Mouse (Mus musculus) thymus, postnatal 0 days (tissue): ENCODE measurements around the gene Hoxa4. TPM values are rescaled to one million over a fixed set of nuclear protein-coding genes. Genes with fewer than 3 reads are reported as not detected.
A peak's percentile ranks its signal among the peaks of the same experiment; 100 is the strongest.

Source experiments
- DNase-seq: peaks from one replicate; pipeline ENCODE4 v3.0.0-alpha.2; 2015; ENCODE audit warnings: low spot score
- polyA plus RNA-seq: library from polyadenylated mRNA; unstranded; fragments of >200 nt; fragmentation: Nextera tagmentation; extraction: Ambion mirVana; gene quantifications from 2 replicates; pipeline ENCODE4 v1.2.1, GENCODE M21; 2015

Hoxa4 gene
- polyA plus RNA-seq, 1 experiment from 2014 or later, result 0.27 TPM

DNA sequence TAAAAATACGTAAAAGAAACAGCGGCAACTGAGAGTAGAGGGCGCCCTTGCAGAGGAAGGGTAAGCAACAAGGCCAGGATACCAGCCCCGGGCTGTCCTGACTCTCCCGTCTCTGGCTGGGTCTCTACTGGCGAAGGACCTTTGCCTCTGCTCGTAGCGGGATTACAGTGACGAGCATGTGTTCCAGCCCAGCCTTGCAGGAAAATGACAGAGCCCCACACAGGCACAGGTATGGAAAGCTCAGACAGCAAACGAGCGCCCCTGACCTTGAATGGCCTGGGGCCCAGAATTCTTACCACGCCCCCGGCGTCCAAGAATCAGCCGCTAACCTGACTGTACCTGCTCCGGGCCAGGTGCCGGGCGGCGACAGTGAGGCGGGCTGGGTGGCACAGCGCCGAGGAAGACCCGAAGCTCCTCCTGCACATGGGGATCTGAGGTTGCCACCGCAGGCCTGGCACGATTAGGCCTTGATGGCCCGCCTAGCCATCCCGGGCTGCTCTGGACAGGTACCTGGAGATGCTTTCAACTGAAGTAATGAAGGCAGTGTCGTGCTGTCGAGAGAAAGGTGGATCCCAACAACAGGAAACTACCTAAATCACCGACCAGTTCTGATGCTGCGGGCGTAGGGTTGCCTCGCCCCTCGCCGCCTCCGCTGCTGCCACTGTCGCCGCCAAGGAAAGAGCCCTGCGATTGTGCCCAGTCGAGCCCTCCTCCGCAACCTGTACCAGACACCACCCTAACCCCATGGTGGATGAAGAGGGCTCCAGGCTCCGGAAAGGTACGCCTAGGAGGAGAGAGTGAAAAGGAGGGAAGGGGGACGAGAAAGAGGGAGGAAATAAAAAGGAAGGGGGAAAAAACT, 38.2 kb upstream of the Hoxa4 start:
- DNase-seq, result no peak

DNA sequence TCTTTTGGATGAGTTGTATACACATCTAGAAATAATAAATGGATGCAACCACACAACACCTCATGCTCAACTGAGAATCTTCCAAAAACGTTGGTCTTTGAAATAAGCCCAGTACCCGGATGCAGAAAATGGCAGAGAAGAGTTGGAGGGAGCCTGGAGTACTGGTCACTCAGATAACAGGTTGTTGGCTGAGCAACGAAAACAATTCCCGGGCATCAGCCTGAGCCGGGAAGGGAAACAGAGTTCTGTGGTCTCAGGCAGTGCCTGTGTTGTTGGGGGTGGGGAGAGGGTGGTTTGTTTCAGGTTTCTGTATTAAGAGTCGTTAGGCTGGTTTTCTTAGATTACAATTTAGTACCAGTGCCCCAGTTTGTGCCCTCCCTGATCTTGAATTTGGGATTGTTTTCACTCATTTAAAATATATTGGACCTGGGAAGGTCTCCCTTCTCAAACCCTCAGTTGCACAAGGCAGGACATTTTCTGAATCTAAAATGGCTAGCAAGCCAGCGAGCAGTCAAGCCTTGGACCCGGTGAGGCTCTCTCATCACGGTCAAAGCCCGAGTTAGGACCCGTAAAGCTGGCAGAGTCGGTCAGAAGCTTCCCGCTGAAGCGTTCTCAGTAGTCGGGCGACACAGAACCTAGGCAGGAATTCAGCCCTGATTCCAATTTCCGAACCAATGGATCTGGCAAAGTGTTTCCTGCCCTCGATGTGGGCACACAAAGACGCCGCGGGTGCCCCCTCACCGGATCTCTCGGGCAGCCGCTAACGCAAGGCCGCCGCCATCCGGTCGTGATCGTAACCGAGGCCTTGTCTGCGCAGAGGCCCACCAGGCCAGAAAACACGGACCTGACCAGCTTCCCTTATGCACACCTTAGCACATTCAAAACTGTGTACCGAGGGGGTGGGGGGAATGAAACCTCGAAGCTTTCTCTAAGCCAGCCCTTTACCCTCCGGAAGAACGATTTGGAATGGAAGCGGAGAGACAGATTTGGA, 37.2 kb upstream of the Hoxa4 start:
- DNase-seq, result no peak

DNA sequence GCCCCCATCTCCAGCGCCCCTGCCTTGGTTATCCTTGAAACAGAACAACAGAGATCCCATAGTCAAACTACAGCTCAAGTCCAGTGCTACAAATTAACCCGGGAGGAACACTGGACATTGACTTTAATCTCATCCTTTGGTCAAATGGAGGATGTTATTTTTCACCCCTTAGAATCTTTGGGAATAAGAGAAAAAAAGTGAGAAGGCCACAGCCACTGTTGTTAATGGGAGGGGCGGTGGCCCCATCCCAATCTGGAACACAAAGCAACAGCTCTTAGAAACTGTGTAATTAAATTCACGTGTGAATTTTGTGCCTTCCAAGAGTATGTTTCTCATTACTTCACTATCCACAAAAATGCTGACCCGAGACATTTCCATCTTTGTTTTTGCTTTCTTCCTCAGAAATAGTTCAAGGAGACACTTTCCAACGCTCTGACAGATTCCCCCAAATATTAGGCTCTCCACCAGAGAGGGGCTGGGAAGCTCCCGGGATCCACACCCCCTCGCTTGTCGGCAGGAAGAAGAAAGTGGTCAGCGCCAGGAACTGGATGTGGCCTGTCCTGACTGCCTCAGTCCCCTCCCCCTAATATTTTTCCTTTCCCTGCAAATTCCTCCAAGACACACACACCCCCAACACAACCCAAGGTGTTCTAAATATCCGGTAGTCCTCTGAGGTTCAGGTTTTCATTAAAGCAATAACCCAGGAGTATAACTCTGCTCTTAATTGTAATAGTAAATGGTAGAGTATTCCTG, 36.1 kb upstream of the Hoxa4 start:
- DNase-seq, result no peak

DNA sequence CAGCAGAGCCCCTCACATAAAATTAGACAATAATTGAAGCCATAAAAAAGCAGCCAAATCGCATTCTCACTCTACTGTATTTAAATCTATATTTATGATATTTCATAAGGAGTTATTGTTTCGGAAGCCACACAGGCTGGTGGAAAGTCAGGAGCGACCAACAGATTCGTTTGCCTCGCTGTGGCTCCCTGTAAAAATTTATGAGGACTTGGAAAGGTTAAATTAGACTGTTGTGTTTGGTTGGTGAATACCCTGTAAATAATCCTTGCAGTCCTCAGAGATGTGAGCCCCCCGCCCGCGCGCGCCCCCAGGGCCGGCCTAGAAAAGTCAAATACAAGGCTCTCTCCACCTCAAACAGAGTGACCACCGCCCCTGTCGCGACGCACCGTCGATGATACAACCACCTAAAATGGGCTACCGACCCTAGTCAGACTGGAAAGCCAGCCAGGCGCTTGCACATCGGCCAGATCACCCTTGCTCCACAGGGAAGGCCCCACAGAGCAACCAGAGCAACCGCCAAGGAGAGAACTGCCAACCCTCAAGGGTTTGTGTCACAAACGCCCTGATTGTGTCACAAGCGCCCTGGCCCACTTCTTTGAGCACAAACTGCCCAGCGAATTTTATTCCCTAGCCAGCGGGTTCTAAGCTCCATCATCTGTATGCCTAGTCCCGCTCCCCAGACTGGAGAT, 35.2 kb upstream of the Hoxa4 start:
- DNase-seq, result no peak

DNA sequence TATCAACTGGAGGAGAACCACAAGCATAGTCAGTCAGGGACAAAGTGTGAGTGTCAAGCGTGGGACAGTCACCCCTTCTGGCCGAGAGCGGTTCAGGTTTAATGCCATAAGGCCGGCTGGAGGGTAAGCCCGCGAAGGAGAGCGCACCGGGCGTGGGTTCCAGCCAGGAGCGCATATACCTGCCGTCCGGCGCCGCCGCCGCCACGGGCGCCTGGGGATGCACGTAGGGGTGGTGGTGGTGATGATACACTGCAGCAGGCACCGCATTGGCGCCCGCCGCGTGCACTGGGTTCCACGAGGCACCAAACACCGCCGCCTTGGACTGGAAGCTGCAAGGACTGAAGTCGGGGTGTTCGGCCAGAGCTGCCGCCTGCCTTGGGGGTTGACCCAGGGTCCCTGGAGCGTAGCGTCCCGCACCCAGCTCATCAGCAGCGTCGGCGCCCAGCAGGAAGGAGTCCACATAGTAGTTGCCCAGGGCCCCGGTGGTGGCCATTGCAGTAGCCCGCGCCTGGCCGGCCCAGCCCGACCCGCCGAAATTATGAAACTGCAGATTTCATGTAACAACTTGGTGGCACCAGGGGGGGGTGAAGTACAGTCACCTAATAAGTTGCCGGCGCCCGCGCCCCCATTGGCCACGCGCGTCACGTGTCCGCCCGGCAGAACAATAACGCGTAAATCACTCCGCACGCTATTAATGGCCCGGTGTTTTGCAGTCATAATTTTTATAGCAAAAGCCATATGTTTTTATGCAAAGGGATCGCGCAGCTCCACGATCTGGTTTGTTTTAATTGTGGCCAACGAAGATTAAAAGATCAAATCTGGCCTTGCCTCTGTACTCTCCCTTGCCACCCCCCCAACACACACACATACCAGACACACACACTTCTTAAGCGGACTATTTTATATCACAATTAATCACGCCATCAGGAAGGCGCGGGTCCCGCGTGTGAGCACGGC, 34.3 kb upstream of the Hoxa4 start:
- no peak for DNase-seq

DNA sequence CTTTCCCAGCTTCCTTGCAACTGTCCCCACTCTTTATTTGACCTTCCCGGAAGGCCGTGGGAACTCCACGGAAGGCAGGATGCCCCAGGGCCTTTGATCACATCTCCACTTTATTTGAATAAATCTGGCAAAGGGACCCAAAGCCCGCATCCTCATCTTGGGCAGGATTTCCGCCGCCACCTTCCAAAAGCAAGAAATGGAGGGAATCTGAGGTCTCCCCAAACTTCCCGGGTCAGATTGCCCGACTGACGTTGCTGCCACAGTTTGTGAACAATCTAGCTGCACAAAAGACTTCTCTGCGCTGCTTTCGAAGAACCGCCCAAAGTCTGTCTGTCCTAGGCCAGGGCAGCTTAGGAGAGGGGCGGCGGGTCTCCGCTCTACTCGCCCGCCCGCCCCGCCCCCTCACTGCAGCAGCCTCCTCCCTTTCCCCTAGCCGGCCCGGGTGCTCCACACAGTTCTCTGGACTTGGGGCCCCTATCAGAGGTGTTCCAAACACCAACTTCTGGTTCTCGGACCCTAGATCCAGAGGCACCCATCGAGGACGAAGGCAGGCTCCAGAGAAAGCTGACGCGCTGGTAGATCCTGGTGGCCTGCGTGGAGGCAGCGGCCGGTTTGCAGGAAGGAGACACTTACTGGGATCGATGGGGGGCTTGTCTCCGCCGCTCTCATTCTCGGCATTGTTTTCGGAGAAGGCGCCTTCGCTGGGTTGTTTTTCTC, 33.5 kb upstream of the Hoxa4 start:
- DNase-seq, result no peak

DNA sequence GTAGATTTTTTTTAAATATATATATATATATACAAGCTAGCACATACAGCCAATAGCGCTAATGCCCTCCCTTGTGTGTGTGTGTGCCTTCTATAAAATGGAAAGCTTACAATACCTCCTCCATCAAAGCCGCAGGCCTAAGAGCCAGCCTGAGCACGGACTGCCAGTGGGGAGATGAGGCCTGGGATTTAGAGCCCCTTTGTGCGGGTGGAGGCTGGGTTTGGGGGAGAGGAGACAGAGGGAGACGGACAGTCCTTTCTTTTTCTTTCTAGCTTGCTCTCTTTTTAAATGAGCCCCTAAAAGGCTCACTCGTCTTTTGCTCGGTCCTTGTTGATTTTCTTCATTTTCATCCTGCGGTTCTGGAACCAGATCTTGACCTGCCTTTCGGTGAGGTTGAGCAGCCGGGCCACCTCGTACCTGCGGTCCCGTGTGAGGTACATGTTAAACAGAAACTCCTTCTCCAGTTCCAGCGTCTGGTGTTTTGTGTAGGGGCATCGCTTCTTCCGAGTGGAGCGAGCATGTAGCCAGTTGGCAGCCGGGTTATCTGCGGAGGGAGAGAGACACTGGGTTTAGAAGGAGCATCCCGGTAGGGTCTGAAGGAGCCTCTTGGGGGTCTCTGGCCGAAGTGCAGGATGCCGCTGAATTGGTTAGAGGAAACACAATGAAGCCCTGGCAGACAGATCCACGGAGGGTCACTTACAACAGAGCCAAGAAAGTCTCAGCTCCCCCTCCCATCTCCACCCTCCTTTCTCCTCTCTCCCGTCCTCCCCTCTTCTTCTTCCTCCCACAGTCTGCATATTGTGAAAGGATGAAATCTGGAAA, 32.6 kb upstream of the Hoxa4 start:
- DNase-seq, result no peak

DNA sequence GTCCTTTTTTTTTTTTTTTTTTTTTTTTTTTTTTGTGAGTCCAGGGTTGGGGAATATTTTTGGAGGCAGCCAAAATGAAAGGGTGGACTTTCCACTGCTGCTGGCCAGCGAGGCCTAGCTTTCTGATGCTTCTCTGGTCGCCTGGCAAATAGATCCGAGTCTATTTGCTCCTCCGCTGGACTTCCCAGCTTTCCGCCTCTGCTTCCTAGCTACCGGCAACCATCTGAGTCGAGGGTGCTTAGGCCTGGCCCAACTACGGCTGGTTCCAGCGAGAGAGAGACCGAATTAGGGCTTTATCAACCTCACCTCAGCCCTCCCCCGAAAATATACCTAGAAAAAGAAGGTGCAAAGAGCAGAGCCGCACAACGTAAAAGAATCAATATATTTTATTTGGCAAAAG, 31.2 kb upstream of the Hoxa4 start:
- DNase-seq, result no peak

DNA sequence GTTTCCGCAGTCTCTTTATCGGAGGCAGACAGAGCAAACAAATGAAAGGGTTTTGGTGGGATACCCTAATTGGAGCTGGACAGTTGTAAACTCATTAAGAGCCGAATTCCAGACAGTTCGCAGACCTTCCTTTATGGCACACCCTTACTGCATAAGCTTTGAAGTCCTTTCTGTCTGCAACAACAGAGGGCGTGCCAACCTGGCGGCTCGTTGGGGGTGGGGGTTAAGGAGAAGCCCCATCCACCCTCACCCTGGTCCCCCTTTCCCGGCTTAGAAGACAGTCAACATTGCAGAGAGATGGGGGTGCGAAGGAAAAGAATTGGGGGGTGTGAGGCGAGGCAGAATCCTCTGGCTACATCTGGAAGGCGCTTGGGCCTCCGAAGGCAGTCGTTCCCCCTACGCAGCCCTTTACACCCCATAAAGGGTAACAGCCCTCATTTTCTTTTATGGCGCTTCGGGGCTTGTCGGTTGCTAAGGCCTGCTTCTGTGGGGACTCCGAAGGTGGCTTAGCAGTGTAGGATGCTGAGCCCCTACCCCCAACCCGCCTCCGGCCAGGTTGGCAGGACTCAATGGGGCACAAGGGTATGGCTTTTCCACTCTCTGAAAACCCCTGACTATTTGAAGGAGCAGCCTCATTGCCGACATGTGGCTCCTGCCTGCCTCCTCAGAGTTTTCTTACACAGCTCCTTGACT, 30.6 kb upstream of the Hoxa4 start:
- no peak for DNase-seq

DNA sequence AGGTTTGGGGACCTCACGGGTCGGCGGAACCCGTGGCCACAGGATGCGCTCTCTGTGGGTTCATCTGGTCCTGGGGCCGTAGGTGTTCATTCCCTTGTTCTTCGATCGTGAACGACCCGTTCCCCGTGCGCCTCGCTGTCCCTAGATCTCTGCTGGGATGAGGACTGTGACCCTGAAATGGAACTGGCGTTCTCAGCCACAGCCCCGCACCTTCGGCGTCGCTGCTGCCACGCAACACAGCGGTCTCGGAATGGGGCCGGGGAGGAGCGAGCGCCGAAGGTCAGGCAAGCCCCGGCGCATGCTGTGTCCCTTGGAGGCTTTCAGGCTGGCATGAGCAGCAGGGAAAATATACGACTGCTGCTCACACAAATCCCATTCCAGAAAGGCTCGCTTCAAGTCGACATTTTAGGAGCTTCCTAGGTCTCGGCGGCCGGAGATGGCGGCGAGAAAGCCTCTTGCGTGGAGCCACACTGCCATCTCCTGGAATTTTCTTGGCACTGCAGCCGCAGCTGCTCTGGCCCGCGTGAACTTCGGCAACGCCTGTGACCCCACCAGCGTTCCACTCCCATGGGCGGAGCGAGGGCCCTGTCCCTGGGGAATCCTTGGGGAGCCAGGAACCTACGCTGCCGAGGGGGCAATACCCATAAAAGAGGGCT, 29.9 kb upstream of the Hoxa4 start, which contains the start of gene Hoxa7:
TSS of gene Hoxa7 (minus strand) at position 518 of the 656 bp plus-strand sequence.
- peak; percentile 83 for DNase-seq

DNA sequence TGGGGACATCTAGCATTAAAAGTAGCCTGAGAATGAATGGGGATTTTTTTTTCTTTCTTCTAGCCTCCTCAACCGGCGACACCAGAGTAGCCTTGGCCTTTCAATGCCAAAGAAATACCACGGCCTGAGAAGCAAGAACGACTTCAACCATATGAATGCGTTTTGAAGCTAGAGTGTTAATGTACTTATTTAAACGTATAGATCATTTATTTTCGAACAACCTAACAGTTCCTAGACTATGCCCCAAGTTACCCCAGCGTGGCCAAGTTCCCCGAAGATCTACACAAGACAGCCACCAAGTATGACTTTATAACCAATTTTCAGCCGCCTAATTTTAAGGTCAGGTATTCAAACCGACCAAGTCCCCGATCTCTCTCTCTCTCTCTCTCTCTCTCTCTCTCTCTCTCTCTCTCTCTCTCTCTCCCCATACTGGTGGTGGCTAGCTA, 29.3 kb upstream of the Hoxa4 start:
- no peak for DNase-seq

DNA sequence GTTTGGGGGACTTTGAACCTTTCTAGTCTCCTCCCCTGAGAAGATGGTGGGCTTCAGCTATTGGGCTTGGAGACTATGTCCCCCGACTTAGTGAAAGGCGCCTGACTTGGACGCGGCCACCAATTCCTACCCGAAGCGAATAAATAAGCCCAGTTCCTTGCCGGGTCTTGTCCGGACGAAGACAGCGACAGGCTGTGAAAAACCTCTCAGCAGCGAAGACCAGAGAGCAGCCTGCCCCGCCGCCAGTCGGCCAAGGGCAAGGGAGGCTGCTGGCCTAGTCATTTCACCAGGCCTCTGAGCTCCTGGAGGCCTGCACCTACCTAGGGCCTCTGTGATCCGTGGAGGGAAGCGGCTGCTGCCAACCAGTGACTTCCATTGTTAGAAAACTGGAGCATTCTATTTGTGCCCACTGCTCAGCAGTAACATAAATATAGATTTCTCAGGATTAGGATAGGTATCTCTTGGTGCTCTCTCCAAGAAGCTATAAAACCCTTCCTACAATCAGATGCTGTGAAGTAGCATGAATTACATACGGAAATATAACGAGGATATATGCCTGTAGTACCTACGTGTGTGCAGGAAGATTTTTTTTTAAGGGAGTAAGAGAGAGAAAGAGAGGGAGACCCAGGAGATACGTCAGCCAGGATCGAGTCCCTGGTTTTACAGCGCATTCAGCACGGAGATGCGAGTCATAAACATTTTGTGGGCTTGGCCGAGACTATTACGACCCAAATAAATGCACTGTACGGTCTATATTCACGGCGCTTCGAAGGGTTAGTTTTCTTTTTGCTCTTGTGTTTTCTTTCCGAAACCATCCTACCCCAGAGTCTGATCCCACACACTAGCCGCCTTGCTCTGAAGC, 28.7 kb upstream of the Hoxa4 start:
- no peak for DNase-seq

DNA sequence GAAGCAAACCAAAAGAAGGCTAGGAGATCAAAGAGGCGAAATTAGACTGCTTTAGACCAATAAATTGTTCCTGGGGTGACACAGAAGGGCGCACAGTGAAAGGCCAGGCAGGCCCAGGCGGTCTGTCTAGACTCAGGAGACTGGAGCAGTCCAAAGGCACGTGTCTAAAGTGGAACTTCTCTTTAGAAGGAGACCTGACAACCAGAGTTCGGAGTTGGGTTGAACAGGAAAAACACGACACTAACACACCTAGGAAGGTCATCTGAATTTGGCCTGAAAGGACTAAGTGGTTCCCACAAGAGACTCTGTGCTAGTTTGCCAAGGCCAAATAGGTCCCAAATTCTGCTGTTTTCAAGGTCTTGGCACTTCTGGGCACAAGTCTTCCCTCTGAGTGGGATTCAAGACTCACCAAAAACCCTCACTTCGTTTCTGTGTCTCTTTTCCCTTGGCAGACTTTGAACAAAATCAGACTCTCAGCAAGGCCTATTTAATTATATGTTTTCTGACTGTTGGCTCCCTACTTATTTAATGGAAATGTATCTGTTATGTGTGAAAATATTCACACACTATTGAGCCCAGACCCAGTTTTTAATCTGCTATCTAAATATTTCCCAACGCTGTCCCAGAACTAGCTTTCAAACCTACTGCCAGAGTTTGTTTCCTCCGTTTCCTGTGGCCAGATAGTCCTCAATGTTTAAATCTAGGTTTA, 27.8 kb upstream of the Hoxa4 start:
- DNase-seq, result no peak

DNA sequence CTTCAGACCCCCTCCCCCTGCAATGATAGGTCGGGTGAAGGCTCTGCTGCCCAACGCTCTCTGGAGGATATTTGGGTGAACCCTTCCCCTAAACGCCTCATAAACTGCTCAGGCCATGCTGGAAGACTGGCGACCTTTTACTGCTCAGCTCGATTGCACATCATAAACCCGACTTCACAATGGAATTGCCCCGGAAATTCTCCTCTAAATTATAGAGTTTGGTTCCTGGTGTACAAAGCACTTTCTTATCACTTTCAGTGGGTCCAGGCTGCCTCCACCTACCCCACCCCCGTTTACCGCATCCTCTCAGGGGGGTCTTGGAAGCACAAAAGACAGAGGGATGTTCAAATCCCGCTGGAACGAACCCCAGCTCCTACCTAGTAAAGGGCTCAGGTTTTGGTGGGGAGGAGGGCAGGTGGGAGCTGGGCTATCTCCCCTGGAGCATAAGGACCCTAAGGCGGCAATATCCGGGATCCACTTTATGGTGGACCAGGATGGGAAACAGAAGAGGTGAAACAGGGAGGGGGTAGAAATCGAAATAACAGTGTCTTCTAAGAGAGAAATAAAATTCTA, 27.2 kb upstream of the Hoxa4 start:
- DNase-seq, result no peak
